Mouse (Mus musculus) mouse trophoblast stem cell (cell line): ENCODE data around the gene Wdfy4.

Source experiments
- in situ Hi-C, 2 experiments: fragments of 300-500 bp; cut with MseI, MboI; formaldehyde crosslinking; loops; 2 replicates in 1 of 2; 3 replicates in 1 of 2; pipeline ENCODE4 v1.15.1; 2025

Gene Wdfy4

DNA sequence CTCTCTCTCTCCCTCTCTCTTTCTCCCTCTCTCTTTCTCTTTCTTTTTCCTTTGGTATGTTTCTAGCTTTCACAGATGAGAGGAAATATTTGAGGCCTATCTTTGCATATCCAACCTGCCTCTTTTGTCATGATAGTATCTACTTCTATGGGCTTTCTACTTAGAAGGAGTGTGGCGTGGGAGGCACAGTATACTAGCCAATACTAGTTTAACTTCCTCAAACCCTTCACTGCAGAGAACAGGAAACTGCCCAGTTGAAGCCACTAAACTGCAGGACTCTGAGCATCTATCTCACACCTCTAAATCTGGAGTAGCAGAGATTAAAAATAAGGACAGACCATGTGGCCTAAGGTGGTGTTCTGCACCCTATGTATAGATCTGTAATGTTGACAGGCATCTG, 5.3 kb upstream of the Wdfy4 start:
- in situ Hi-C loops: no loop called here

DNA sequence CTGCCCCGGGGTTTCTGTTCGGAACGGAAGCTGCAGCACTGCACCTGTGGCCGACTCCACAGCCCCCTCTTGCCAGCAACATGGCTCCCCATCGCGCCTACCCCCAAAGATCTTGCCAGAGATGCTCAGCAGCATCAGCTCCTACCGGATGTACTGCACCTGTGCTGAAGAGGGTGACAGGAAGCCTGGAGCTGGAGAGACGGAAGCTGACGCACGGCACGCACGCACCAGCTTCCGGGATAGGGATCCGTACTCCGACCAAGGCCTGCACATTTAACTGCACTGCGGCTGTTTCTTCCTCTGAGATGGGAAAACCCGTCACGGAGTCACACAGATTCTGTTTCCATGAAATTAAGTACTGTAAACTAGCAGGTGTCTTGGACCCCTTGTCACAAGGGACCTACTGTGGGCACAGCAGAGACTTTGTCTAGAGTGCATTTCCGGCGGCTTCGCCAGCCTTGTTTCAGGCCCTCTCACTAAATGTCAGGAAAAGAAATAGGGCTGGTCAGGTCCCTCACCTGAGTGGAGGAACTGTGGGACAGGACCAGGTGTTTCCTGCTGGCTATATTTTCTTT, 4.6 kb upstream of the Wdfy4 start:
- in situ Hi-C loops: no loop called here

DNA sequence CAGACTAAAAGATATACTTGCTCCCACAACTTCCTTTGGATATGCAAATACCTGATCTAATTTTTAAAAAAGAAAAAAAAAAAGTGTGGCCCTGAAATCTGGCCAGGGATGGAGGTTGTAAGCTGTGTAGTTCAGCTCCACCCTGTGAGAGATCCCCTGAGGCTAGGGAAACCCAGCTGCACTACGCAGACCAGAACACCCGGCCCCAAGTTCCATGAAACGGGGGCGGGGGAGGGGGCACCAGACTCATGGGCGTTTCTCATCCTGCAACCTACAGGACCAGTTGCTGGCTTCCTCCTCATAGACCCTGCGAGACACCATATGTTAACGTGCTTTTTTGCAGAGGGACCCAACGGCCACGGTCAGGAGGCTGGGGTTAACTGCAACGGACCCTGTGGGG, 3.9 kb upstream of the Wdfy4 start:
- in situ Hi-C loops: no loop called here

DNA sequence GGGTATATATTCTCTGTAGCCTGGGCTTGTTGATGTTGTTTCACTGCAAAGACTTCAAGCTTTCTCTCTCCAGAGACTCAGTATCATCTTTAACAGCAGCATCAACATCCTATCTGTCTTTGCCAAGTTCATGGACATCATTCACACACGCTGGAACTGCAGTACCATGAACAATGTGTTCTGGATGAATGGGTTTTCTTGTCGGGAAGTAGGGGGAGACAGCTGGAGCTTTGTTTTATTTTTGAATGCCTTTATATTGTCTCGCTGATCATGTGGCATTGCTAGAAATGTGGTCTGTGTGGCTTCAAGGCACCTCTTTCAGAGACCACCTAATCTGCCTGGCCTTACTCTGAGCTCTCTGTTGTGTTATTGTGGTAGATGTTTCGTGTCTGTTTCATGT, 1.9 kb upstream of the Wdfy4 start:
- in situ Hi-C loops: no loop called here

DNA sequence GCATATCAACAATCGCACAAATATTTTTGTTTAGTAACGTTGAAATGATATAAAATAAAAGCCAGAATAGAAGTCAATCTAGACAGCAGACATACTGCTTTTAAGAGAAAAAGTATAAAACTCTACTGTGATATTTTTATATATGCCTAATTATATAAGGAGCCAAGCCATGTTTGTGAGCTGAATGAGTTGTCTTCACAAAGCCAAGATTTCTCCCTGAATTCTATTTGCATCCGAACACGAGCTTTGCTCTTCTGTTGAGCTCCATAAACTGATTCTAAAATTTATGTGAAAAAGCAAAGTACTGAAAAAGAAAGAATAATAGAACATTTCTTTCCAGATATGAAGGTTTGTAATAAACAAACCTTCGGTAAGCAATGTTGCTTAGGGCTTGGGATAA, 5.2 kb downstream of the Wdfy4 start:
- in situ Hi-C loops: no loop called here

DNA sequence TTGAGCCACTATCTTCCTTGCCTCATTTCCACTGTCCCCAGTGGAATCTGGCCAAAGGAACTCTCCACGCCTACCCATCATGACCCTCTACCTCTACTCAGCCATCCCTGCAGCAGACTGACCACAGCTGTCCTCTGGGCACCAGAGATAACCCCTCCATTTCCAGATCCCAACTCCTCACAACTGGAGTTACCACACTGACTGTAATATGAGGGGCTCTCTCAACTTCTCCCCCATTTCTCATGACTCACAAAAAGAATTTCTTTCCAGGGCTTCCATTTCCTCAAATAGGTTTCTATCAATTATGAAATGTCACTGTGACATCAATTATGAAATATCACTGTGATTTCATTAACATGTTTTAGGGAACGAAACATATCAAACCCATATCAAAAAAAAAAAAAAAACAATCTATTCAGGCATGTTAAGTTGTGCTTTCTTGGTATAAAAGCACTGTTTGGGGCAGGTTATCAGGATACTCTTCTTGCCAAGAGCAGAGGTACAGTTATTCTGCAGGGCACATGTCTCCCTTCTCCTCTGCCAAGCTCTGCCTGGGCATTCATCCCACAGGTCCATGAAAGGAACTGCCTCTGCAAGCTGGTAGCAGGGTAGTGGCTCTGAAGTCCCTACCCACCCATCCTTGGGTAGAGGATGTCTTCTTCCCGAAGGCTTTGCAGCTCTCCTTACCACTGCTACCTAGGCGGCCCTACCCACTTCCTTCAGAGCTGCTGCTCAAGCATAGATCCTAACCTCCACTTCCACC, 10.1 kb downstream of the Wdfy4 start:
- in situ Hi-C loops: no loop called here

DNA sequence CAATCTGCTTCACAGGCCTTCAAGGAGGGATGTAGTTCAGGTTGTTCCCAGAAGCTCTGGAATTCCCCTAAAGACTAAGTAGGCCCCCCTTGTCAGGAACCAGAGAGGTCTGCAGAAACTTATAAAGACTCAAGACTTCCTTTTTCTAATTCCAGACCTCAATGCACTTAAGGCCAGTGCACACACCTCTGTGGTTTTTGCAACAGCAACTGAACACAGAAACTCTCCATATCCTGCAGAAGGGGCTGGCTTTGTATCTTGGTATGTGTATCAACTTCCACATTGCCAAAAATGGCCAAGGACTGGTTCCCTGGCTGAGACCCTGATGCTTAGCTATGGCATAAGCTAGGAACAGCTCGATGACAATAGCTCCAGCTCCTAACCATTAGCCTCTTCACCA, 13.4 kb downstream of the Wdfy4 start:
- in situ Hi-C loops: no loop called here

DNA sequence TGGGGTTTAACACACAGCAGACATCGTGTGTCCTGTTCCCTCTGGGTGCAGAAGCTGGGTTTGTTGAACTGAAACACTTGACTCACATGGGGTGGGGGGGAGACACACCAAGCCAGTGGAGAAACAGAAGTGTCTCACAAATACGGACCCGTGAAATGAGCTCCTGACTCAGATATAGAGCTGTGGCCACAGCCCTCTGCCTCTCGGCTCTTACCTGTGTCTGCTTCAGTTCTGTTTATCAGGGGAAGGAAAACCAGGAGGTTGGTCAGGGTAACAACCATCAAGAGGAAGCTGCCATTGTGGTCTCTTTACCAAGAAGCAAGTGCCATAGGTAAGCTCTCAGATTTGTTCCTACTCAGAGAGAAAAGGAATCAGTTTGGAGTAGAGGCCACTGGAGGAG, 16.6 kb downstream of the Wdfy4 start:
- in situ Hi-C loops: no loop called here

DNA sequence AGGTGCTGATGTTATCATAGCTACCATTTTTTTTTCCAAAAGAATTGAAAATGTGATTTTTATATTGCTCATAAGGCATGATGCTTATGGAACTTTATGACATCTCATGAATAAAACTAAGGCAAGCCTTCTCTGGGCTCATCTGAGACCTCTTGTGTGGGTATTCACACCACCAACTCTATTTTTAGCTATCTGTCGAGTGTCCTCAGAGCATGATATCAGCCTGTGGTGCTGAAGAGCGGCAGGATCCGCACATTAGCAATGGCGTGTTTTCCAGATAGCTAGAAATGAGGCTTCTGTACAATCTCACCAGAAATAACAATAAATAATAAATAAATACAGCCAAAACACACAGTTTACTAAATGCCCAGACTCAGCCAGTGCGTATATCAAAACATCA, 23.1 kb downstream of the Wdfy4 start:
- in situ Hi-C loops: no loop called here

DNA sequence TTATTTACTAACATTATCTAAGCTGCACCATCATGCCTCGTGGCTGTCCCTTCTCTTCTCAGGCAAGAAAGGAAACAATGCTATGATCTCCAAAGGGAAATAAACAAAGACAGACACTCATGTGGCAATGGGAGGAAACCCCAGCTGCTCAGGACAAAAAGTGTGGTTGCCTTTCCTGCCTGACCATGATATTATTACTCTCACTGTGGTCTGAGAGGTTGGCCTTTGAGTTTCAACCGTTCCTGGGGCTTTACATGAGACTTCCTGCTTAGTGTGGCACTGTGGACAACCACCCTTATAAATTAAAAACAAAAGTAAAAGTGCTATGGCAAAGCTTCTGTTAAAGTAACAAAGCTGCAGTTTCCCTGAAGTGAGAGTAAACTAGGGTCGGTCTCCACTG, 27.0 kb downstream of the Wdfy4 start:
- in situ Hi-C loops: no loop called here

DNA sequence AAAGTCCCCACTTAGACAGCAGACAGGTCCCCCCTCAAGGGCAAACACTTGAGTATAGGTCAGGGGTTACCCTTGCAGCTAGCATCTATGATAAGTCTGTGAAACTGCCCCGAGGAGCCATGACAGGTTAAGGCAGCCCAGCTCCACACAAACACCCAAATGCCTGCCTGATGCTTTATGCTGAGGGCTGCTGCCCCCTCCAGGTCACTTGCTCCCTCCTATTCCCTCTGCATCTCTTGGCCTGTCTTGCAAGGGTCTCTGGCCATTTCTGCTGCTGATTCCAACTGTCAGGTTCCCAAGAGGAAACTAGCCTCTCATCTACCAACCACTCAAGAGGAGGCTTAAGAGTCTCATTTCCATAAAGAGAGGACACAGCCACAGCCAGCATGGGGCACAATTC, 32.4 kb downstream of the Wdfy4 start:
- in situ Hi-C loops: no loop called here

DNA sequence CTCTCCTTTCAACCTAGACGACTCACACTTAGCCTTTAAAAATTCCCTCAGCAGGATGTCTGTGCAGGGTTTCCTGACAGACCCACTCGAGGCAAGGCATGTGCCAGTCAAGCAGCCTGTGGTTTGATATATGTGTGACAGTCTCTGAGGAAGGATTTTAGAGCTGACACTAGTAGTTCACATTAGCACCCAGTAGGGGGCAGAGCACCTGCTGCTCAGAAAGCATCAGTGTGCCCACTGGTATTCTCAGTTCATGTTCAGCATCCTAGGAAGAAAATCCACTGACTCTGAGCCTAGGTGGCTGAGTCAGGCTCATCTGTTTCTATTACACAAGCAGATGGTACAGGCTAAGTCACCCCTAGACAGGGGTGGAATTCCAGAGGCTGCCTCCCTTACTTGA, 39.0 kb downstream of the Wdfy4 start:
- in situ Hi-C loops: no loop called here

DNA sequence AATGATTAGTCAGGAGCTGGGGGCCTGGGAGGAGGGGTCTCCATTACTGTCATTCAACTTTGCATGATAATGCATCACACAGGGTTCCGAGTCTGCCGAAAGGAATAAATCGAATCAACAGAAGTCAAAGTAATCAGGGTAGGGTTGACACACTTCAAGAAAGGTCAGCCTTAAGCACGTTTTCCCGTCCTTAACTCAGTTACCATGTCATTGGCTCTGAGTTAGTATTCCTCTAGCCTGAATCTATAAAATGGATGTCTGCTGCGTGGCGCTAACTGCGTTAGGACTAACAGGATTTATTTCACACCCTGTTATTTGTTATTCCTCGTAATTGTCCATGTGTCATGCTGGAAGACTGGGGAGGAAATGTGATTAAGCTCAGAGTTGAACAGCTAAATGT, 48.5 kb downstream of the Wdfy4 start:
- in situ Hi-C loops: no loop called here

DNA sequence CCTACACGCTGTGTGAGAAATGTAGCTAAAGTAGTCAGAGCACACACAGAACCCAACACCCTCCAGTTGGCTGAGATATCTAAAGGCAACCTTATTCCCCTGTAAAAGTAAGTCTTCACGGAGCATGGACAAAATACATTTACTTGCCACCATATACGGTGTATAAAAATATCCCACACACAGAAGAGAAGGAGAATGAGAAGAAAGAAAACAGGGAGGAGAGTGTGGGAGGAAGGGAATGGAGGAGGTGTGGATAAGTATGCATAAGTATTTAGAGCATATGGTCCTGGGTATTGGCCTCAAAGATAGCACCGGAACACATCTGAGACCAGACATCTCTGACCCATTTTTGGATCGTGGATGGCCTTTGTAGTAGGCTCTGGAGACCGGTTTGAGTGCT, 50.1 kb downstream of the Wdfy4 start:
- in situ Hi-C loops: no loop called here

DNA sequence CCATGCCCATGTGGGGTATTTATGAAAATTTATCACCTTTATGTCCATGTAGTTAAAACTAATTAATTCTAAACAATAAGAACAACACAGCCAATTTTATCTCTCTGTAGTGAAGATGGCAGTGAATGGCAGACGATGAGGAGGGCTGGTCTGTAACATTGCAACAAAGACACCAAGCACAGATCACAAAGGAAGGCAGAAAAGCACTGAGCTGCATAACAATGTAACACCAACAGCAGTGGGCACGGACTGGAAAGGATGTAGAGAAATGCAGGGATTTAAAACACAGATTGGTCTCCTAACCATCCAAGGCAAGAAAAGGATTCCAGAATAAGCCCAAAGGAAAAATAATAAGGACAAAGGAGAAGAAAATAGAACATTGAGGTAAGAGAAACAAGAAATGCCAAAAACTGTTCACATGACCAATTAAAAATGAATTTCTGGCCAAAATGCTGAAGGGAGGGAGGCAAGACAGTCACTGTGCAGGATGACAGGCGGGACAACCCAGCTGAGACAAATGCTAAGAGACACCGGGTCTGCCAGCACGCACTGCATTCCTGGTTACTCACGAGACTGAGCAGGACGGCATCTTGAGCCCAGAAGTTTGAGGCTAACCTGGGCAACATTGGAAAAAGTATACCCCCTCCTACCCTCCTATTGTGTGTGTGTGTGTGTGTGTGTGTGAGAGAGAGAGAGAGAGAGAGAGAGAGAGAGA, 54.1 kb downstream of the Wdfy4 start:
- in situ Hi-C loops: no loop called here

DNA sequence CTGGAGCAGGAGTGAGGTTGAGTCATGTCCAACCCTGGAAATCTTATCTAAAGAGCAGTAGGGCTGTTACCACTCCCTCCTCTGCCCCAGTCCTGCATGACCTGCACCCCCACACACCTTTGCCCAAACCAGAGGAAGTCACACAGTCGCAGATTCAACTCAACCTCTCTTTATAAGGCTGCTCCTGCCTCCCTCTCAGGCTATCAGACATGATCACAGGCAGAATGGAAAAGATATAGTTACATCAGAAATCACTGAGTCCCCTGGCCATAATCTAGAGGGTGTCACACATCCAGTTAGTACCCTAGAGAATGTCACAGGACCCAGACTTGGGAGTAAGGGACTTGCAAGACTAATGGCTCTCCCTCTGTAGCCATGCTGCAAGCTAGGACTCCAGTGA, 68.7 kb downstream of the Wdfy4 start:
- in situ Hi-C loops: no loop called here

DNA sequence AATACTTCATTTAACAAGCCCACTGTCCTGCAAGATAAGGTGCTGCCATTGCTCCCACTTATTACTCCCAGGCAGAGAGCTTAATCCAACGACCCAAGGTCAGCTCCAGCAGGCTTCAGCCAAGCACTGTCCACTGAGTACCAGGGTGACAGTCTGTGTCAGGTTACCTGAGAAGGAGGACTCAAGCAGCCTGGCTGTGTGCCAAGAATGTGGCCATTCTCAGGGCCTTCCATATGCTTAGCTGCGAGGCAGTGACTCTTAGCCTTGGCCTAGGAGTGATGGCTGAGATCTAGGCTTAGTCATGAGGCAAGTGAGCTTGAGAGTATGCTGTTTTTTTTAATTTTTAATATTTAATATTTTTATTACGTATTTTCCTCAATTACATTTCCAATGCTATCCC, 80.5 kb downstream of the Wdfy4 start:
- in situ Hi-C loops: no loop called here

DNA sequence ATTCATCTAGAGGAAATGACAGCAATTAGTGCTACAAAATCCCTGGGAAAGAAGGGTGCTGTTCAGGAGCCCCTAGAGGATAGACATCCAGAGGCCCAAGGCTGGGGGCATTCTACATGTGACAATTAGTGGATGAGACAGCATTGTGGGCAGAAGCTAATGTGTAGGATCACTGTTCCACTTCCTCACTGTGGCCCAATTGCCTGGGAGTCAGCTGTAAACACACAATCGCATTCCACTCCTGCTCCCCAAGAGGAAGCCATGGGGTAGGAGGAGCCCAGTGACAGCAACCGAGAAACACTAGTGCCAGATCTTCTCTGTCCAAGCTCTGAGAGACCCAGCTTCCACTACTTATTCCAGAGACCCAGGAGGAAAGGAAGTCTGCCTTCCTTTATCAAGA, 83.7 kb downstream of the Wdfy4 start:
- in situ Hi-C loops: no loop called here

DNA sequence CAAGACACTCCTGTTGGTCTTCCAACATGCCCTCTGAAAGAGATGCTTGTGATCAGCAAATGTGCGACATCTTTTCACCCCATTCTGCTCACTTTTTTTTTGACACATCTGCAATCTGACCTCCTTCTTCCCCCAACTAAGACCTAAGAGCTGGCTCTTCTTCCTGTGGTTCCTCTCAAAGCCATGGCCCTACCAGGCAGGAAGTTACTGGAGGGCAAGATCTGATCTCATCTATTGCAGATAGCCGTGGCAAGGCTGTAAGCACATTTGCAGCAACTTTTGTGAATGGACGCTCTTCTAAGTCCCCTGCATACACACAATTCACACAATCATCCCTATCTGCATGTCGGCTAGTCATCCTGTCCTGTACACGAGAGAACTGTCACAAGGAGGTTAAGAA, 85.4 kb downstream of the Wdfy4 start:
- in situ Hi-C loops: no loop called here

DNA sequence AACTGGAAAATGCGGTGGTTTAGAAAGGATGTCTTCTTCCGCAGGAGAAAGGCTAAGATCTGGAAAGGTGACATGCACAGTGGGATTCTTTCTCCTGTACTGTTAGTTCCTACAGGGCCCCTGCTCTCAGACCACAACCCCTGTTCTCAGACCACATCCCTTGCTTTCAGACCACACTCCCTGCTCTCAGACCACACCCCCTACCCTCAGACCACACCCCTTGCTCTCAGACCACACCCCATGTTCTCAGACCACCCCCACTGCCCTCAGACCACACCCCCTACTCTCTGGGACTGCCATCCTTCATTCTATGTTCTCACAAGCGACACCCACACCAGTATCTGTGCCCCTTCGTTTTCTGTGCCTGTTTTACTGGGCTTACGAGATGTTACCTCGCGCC, 86.2 kb downstream of the Wdfy4 start:
- in situ Hi-C loops: no loop called here

DNA sequence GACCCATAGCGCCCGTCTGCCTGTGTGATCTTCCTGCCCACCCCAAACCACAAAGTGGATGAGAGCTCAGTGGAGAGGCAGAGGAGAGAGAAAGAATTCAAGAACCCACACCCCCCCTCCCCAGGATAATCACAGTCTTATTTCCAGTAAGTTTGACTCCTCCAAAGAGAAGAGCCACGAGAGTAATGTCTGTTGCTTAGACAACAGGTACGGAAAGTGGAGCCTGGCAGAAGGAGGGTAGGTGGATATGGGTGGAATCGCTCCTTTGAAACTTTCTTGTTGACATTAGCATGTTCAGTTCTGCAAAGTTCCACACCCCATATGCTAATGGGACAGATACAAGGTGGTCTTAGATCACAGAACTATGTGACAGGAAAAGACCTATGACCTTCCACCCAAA, 88.8 kb downstream of the Wdfy4 start:
- in situ Hi-C loops: no loop called here

DNA sequence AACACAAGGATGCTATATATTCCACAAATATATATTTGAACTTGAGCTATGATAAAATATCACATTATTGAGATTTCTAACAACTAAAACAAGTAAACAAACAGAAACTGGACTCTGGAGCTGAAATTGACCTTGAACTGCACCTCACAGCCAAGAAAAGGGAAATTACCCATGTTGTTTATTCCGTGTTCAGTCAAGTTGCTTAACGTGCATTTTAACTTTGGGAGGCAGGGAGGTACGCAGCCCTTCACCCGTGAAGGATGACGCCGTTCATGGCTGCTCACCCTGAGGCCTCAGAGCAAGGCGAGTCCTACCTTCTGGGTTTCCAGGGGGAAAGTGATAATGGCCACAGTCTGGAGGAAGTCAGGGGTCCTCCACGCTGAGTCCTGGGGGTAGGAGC, 102.0 kb downstream of the Wdfy4 start:
- in situ Hi-C loops: no loop called here

DNA sequence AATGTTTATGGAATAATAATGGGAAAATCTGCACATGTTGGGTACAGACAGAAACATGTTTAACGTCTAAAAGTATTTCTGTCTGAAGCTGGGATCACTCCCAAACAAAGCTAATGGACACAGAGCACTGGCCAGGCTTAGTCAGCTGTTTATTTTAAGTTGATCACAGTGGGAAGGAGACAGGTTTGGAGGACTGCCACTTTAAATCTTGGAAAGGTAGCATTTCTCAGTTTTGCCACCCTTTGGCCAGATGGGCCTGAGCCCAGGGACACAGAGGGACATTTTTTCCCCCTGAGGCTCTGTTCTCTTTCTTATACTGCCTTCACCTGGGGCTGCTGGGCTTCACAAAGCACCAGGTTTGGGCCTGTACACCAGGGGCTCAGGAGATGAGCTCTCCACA, 103.0 kb downstream of the Wdfy4 start:
- in situ Hi-C loops: no loop called here
